Mouse (Mus musculus) hindbrain, embryonic 10.5 days (tissue): ENCODE results near the gene Camta1. TPM values are rescaled to one million over a fixed set of nuclear protein-coding genes. Genes with fewer than 3 reads are reported as not detected.
A peak's percentile ranks its signal among the peaks of the same experiment; 100 is the strongest.

ENCODE experiments used
- DNase-seq: peaks from one replicate; pipeline ENCODE4 v3.0.0-alpha.2; 2017; ENCODE audit warnings: low spot score
- H3K27ac ChIP-seq: fragments of 300-500 bp; sonication (generic); 2 replicates; pipeline ENCODE4 v1.5.1; 2016; ENCODE audit warnings: mild to moderate bottlenecking, moderate library complexity
- H3K27me3 ChIP-seq: fragments of 300-500 bp; sonication (generic); 2 replicates; pipeline ENCODE4 v1.6.1; 2016; ENCODE audit warnings: mild to moderate bottlenecking; ENCODE audit not compliant: poor library complexity, insufficient read depth, severe bottlenecking
- H3K36me3 ChIP-seq: fragments of 300-500 bp; sonication (generic); 2 replicates; pipeline ENCODE4 v1.6.1; 2016; ENCODE audit warnings: mild to moderate bottlenecking, moderate library complexity
- H3K4me1 ChIP-seq: fragments of 300-500 bp; sonication (generic); replicated peaks from 2 replicates; pipeline ENCODE4 v1.6.1; 2016; ENCODE audit warnings: mild to moderate bottlenecking
- H3K4me3 ChIP-seq: fragments of 300-500 bp; sonication (generic); 2 replicates; pipeline ENCODE4 v1.5.1; 2016; ENCODE audit warnings: mild to moderate bottlenecking, moderate library complexity
- H3K9me3 ChIP-seq: fragments of 300-500 bp; sonication (generic); 2 replicates; pipeline ENCODE4 v1.6.1; 2016; ENCODE audit warnings: mild to moderate bottlenecking, moderate library complexity
- WGBS: fragments of 180-500 bp; shearing (Covaris S2); methylation state at CpG from one replicate; pipeline ENCODE4 v1.1.7; 2016; 5-methylcytosine and 5-hydroxymethylcytosine counted together
- polyA plus RNA-seq: library from polyadenylated mRNA; unstranded; fragments of >200 nt; fragmentation: Nextera tagmentation; extraction: Ambion mirVana; gene quantifications from 2 replicates; pipeline ENCODE4 v1.2.1, GENCODE M21; 2016

Camta1 gene
- polyA plus RNA-seq, 1 experiment from 2014 or later = 140 TPM

- Histone ChIP-seq H3K4me3 (no peak overlapping the region), H3K36me3 (no peaks in the 10 kb centered on the region), H3K27ac (no peak overlapping the region), H3K27me3 (no peaks in the 10 kb centered on the region), H3K4me1 (peaks cover 34% of the 10 kb centered on the region), H3K9me3 (no peaks in the 10 kb centered on the region)
- WGBS = 69% methylated on average over 12 of the region's 12 CpGs
- DNase-seq = no peak
These were observed 575.7 kb downstream of the Camta1 start for GRCm38 (mm10) chr4:151285905-151286445.

GRCm38 (mm10) chr4:151285432-151285831 lies 576.2 kb downstream of the Camta1 start:
- Histone ChIP-seq H3K36me3 (no peaks in the 10 kb centered on the region), H3K4me1 (peaks cover 34% of the 10 kb centered on the region), H3K27ac (no peak overlapping the region), H3K9me3 (no peaks in the 10 kb centered on the region), H3K4me3 (no peak overlapping the region), H3K27me3 (0 out of 2 replicates have a peak, but pooled peaks cover 2% of the 10 kb centered on the region)
- no peak for DNase-seq
- WGBS = 69% methylated on average over 3 of the region's 3 CpGs

- peak; percentile 55 for DNase-seq
- Histone ChIP-seq H3K27me3 (0 out of 2 replicates have a peak, but pooled peaks cover 5% of the 10 kb centered on the region), H3K4me1 (peaks cover 34% of the 10 kb centered on the region), H3K27ac (no peak overlapping the region), H3K36me3 (no peaks in the 10 kb centered on the region), H3K4me3 (no peak overlapping the region), H3K9me3 (no peaks in the 10 kb centered on the region)
- 37% methylated on average over 16 of the region's 16 CpGs for WGBS
These were observed 578.5 kb downstream of the Camta1 start for GRCm38 (mm10) chr4:151283092-151283741.

DNA sequence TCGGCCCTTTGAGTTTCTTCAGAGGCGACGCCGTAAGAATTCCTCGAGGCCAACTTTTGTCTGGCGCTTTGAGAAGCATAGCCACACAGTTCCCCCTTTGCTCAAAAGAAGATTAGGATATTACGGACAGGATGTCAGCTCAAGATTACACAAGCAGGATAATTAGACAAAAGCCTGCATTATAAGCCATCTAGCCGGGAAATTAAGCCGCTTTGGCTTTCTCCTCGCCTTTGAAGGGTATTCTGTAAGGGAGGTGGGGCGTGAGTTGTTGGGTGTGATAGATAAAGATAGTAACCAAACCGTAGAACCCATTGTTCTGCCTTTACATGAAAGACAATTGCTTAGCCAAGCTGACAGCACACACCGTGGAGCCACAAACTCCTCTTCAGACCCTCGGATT lies 579.6 kb downstream of the Camta1 start:
- Histone ChIP-seq H3K4me1 (peaks cover 27% of the 10 kb centered on the region), H3K27me3 (0 out of 2 replicates have a peak, but pooled peaks cover 5% of the 10 kb centered on the region), H3K4me3 (no peak overlapping the region), H3K27ac (no peak overlapping the region), H3K9me3 (no peaks in the 10 kb centered on the region), H3K36me3 (no peaks in the 10 kb centered on the region)
- DNase-seq = no peak
- 60% methylated on average over 14 of the region's 14 CpGs for WGBS

DNA sequence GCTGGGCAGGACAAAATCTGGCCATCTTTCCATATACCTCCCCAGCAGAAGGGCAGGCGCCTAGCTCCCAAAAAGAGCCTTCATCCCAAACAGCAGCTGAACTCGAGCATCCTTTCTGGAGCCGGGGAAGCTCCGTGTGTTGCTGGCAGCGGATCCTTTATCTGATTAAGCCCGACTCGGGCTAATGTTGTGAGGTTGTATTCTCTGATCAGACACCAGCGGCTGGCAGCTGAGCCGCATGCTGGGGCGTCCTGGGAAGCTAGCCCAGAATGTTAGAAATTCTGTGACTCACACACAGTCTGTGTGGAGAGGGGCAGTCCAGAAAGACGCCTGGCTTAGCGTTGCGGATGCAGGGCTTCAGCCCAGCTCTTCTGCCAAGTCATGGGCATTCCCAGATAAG lies 586.4 kb downstream of the Camta1 start:
- no peaks in the 10 kb centered on the region for H3K4me1 ChIP-seq
- H3K4me3 ChIP-seq = no peak overlapping the region
- no peak for DNase-seq
- WGBS = 71% methylated on average over 13 of the region's 13 CpGs
- no peaks in the 10 kb centered on the region for H3K36me3 ChIP-seq
- 0 out of 2 replicates have a peak, but pooled peaks cover 1% of the 10 kb centered on the region for H3K27me3 ChIP-seq
- H3K9me3 ChIP-seq = no peaks in the 10 kb centered on the region
- no peak overlapping the region for H3K27ac ChIP-seq

GRCm38 (mm10) chr4:151263786-151264414 lies 597.8 kb downstream of the Camta1 start:
- no peaks in the 10 kb centered on the region for H3K9me3 ChIP-seq
- WGBS = 55% methylated on average over 14 of the region's 14 CpGs
- peaks cover 30% of the 10 kb centered on the region for H3K4me1 ChIP-seq
- H3K36me3 ChIP-seq = no peaks in the 10 kb centered on the region
- H3K27ac ChIP-seq = no peak overlapping the region
- DNase-seq = no peak
- H3K27me3 ChIP-seq = peaks cover 8% of the 10 kb centered on the region; the same call in 1 of the 2 replicates
- H3K4me3 ChIP-seq = no peak overlapping the region

DNA sequence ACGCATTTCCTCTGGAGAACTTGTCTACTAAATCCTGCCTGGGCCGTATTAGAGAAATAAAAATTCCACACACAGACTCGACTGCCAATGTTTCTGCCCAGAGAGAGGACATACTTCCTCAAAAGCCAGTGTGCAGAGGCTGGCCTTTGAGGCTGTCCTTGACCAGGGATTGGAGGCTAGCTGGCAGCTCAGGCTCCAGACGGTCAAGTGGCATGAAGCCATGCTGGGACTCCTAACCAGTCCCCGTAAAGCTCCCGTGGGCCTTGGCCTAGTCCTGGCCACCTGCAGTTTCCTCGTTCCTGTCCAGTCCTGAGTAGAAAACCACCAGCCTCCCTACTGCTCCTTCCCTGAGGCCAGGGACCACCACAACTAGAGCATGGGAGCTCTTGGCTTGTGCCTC lies 598.6 kb downstream of the Camta1 start:
- H3K36me3 ChIP-seq = no peaks in the 10 kb centered on the region
- H3K9me3 ChIP-seq = no peaks in the 10 kb centered on the region
- WGBS = 71% methylated on average over 7 of the region's 7 CpGs
- no peak for DNase-seq
- no peak overlapping the region for H3K4me3 ChIP-seq
- peaks cover 8% of the 10 kb centered on the region; the same call in 1 of the 2 replicates for H3K27me3 ChIP-seq
- H3K4me1 ChIP-seq = peaks cover 30% of the 10 kb centered on the region
- no peak overlapping the region for H3K27ac ChIP-seq

DNA sequence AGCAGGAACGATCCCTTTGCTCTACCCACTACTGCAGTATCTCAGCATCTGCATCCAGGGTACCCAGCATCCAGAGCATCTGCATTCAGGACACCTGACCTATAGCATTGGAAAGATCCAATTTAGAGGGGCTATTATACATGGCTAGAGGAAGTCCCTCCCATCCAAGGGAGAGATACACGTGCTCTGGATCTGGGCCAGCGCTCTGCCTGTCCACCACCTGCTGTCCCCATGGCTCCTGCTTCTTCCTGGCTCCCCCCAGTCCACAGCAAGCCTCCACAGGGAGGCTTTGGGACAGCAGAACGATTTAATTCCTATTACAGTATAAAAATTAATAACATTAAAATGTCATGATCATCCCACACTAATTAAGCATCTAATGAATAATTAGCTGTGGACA lies 605.1 kb downstream of the Camta1 start:
- Histone ChIP-seq H3K27me3 (peaks cover 4% of the 10 kb centered on the region; the same call in 1 of the 2 replicates), H3K4me1 (peaks cover 13% of the 10 kb centered on the region), H3K9me3 (no peaks in the 10 kb centered on the region), H3K4me3 (no peak overlapping the region), H3K36me3 (no peaks in the 10 kb centered on the region), H3K27ac (no peak overlapping the region)
- no peak for DNase-seq
- 69% methylated on average over 4 of the region's 4 CpGs for WGBS

- no peaks in the 10 kb centered on the region for H3K36me3 ChIP-seq
- no peaks in the 10 kb centered on the region for H3K9me3 ChIP-seq
- 91% methylated on average over 6 of the region's 6 CpGs for WGBS
- no peaks in the 10 kb centered on the region for H3K4me1 ChIP-seq
- DNase-seq = no peak
- H3K4me3 ChIP-seq = no peak overlapping the region
- no peak overlapping the region for H3K27ac ChIP-seq
- no peaks in the 10 kb centered on the region for H3K27me3 ChIP-seq
These were observed 610.9 kb downstream of the Camta1 start for GRCm38 (mm10) chr4:151250824-151251223.

- Histone ChIP-seq H3K9me3 (0 out of 2 replicates have a peak, but pooled peaks cover 4% of the 10 kb centered on the region), H3K36me3 (no peaks in the 10 kb centered on the region), H3K4me3 (no peak overlapping the region), H3K27ac (no peak overlapping the region), H3K4me1 (peaks cover 36% of the 10 kb centered on the region), H3K27me3 (0 out of 2 replicates have a peak, but pooled peaks cover 11% of the 10 kb centered on the region)
- WGBS = 69% methylated on average over 7 of the region's 7 CpGs
- no peak for DNase-seq
These were observed 616.4 kb downstream of the Camta1 start for GRCm38 (mm10) chr4:151245068-151245797.

DNA sequence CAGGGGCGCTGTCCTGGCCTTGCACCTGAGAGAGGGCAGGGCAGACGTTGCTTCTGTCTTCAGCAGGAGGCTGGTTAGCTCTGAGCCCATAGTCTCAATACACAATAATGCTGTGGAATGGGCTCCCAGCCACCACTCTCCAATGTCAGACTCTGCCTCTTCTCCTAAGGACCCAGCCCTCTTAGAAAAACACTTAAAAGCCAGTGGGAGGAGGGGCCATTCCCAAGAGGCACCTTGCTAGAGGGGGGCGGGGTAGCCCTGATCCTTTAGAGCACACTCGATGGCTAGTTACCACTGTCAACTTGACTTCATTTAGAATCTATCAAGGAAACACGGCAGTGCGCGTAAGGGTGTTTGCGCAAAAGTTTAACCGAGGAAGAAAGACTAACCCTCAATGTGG lies 618.2 kb downstream of the Camta1 start:
- H3K9me3 ChIP-seq = 0 out of 2 replicates have a peak, but pooled peaks cover 4% of the 10 kb centered on the region
- 0 out of 2 replicates have a peak, but pooled peaks cover 11% of the 10 kb centered on the region for H3K27me3 ChIP-seq
- no peak for DNase-seq
- 66% methylated on average over 9 of the region's 9 CpGs for WGBS
- H3K4me1 ChIP-seq = peaks cover 36% of the 10 kb centered on the region
- no peaks in the 10 kb centered on the region for H3K36me3 ChIP-seq
- H3K4me3 ChIP-seq = no peak overlapping the region
- no peak overlapping the region for H3K27ac ChIP-seq

DNA sequence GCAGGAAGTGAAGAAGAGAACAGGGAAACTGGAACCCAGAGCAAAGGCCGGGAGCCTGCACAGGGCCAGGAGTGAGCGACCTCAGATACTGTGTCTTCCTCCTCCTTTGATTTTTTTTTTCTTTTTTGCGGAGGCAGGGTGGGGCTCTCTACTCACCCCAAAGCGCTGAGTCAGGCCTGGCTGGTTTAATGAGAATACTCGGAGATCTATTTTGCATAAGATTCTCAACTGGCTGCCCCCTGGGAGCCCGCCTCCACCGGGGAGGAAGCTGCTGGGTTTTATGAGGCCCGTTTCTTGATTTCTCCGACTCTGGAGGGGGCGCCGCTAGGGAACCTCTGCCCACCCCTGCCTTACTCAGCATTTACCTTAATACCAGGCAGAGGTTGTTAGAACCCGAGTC lies 618.9 kb downstream of the Camta1 start:
- Histone ChIP-seq H3K4me1 (peaks cover 36% of the 10 kb centered on the region), H3K9me3 (0 out of 2 replicates have a peak, but pooled peaks cover 4% of the 10 kb centered on the region), H3K36me3 (no peaks in the 10 kb centered on the region), H3K4me3 (no peak overlapping the region), H3K27me3 (0 out of 2 replicates have a peak, but pooled peaks cover 11% of the 10 kb centered on the region), H3K27ac (no peak overlapping the region)
- 29% methylated on average over 12 of the region's 12 CpGs for WGBS
- DNase-seq = no peak
